Mouse (Mus musculus) kidney, postnatal 0 days (tissue): ENCODE results near the gene Itga9. TPM values are rescaled to one million over a fixed set of nuclear protein-coding genes. Genes with fewer than 3 reads are reported as not detected.
A peak's percentile ranks its signal among the peaks of the same experiment; 100 is the strongest.

Experiments
- ATAC-seq: fragments of 200-750 bp; cut with Nextera tagmentation; replicated peaks from 2 replicates; pipeline ENCODE4 v1.8.0; 2017; ENCODE audit warnings: low read depth, moderate number of reproducible peaks, moderate TSS enrichment, moderate library complexity; ENCODE audit not compliant: low FRiP score
- DNase-seq: peaks from one replicate; pipeline ENCODE4 v3.0.0-alpha.2; 2016; ENCODE audit warnings: low spot score
- H3K27ac ChIP-seq: fragments of 300-500 bp; sonication (generic); 2 replicates; pipeline ENCODE4 v1.5.1; 2014; ENCODE audit warnings: mild to moderate bottlenecking
- H3K27me3 ChIP-seq: fragments of 300-500 bp; sonication (generic); 2 replicates; pipeline ENCODE4 v1.6.1; 2014; ENCODE audit warnings: low read length, mixed read lengths; ENCODE audit not compliant: insufficient read depth
- H3K36me3 ChIP-seq: fragments of 300-500 bp; sonication (generic); 2 replicates; pipeline ENCODE4 v1.6.1; 2014; ENCODE audit warnings: low read length, mixed read lengths; ENCODE audit not compliant: insufficient read depth
- H3K4me1 ChIP-seq: fragments of 300-500 bp; sonication (generic); replicated peaks from 2 replicates; pipeline ENCODE4 v1.6.1; 2014; ENCODE audit warnings: antibody characterized with exemption, low read length, mixed read lengths; ENCODE audit not compliant: insufficient read depth
- H3K4me2 ChIP-seq: fragments of 300-500 bp; sonication (generic); 2 replicates; pipeline ENCODE4 v1.6.1; 2014; ENCODE audit warnings: mild to moderate bottlenecking, low read length, moderate library complexity, mixed read lengths
- H3K4me3 ChIP-seq: fragments of 300-500 bp; sonication (generic); replicated peaks from 2 replicates; pipeline ENCODE4 v1.5.1; 2014; ENCODE audit warnings: low read depth, low read length
- H3K9ac ChIP-seq: fragments of 300-500 bp; sonication (generic); 2 replicates; pipeline ENCODE4 v1.6.1; 2014; ENCODE audit warnings: low read depth, low read length
- H3K9me3 ChIP-seq: fragments of 300-500 bp; sonication (generic); replicated peaks from 2 replicates; pipeline ENCODE4 v1.6.1; 2016; ENCODE audit warnings: low read length, inconsistent platforms, mixed read lengths
- CTCF ChIP-seq: IDR thresholded peaks from 2 replicates; pipeline ENCODE4 v1.5.1; 2016; ENCODE audit warnings: antibody characterized with exemption, low read depth, mild to moderate bottlenecking, moderate library complexity
- WGBS: fragments of 180-500 bp; shearing (Covaris S2); extraction: QIAGEN DNeasy Blood & Tissue Kit; methylation state at CpG from one replicate; pipeline ENCODE4 v1.1.7; 2014; 5-methylcytosine and 5-hydroxymethylcytosine counted together
- polyA plus RNA-seq: library from polyadenylated mRNA; unstranded; fragments of >200 nt; fragmentation: Nextera tagmentation; extraction: Ambion mirVana; gene quantifications from 2 replicates; pipeline ENCODE4 v1.2.1, GENCODE M21; 2015

The Itga9 gene
- polyA plus RNA-seq, 1 experiment from 2014 or later = 23.2 TPM

- H3K9me3 ChIP-seq = no peaks in the 10 kb centered on the region
- ATAC-seq = no peak
- no peak overlapping the region for H3K27ac ChIP-seq
- no peak overlapping the region for H3K9ac ChIP-seq
- TF ChIP-seq CTCF = no peak
- H3K36me3 ChIP-seq = no peaks in the 10 kb centered on the region
- DNase-seq = no peak
- H3K4me1 ChIP-seq = no peaks in the 10 kb centered on the region
- H3K27me3 ChIP-seq = no peaks in the 10 kb centered on the region
- 84% methylated on average over 5 of the region's 5 CpGs for WGBS
- H3K4me2 ChIP-seq = no peak overlapping the region
- H3K4me3 ChIP-seq = no peak overlapping the region
These were observed 108.0 kb downstream of the Itga9 start for GRCm38 (mm10) chr9:118714536-118714935.

- no peak overlapping the region for H3K4me3 ChIP-seq
- 0 out of 2 replicates have a peak, but pooled peaks cover 3% of the 10 kb centered on the region for H3K36me3 ChIP-seq
- ATAC-seq = no peak
- H3K27me3 ChIP-seq = no peaks in the 10 kb centered on the region
- H3K27ac ChIP-seq = no peak overlapping the region; the same call in 1 of the 2 replicates
- TF ChIP-seq CTCF = peak; percentile 13; the same call in 1 of the 2 replicates
- H3K9ac ChIP-seq = no peak overlapping the region
- no peak overlapping the region for H3K4me2 ChIP-seq
- WGBS = 75% methylated on average over 9 of the region's 9 CpGs
- no peaks in the 10 kb centered on the region for H3K9me3 ChIP-seq
- no peaks in the 10 kb centered on the region for H3K4me1 ChIP-seq
- DNase-seq = no peak
These were observed 109.6 kb downstream of the Itga9 start for GRCm38 (mm10) chr9:118715971-118716628.

GRCm38 (mm10) chr9:118717436-118717835 lies 110.9 kb downstream of the Itga9 start:
- no peak overlapping the region for H3K9ac ChIP-seq
- peak; percentile 84 for DNase-seq
- no peaks in the 10 kb centered on the region for H3K9me3 ChIP-seq
- 37% methylated on average over 3 of the region's 3 CpGs for WGBS
- no peaks in the 10 kb centered on the region for H3K27me3 ChIP-seq
- H3K36me3 ChIP-seq = 0 out of 2 replicates have a peak, but pooled peaks cover 3% of the 10 kb centered on the region
- no peak overlapping the region for H3K27ac ChIP-seq
- no peaks in the 10 kb centered on the region for H3K4me1 ChIP-seq
- no peak for ATAC-seq
- H3K4me2 ChIP-seq = no peak overlapping the region
- TF ChIP-seq CTCF = no peak
- no peak overlapping the region for H3K4me3 ChIP-seq

- H3K4me3 ChIP-seq = no peak overlapping the region
- H3K9ac ChIP-seq = no peak overlapping the region
- DNase-seq (no peak), ATAC-seq (no peak)
- H3K4me1 ChIP-seq = no peaks in the 10 kb centered on the region
- no peaks in the 10 kb centered on the region for H3K9me3 ChIP-seq
- no peak for TF ChIP-seq CTCF
- H3K27ac ChIP-seq = no peak overlapping the region
- H3K36me3 ChIP-seq = 0 out of 2 replicates have a peak, but pooled peaks cover 3% of the 10 kb centered on the region
- H3K27me3 ChIP-seq = no peaks in the 10 kb centered on the region
- 87% methylated on average over 2 of the region's 2 CpGs for WGBS
- no peak overlapping the region for H3K4me2 ChIP-seq
These were observed 112.0 kb downstream of the Itga9 start for GRCm38 (mm10) chr9:118718511-118718910.

GRCm38 (mm10) chr9:118721056-118721455 lies 114.6 kb downstream of the Itga9 start:
- ATAC-seq (no peak), DNase-seq (no peak)
- Histone ChIP-seq H3K4me2 (no peak overlapping the region), H3K27ac (no peak overlapping the region), H3K9me3 (no peaks in the 10 kb centered on the region), H3K36me3 (0 out of 2 replicates have a peak, but pooled peaks cover 3% of the 10 kb centered on the region), H3K4me1 (no peaks in the 10 kb centered on the region), H3K4me3 (no peak overlapping the region), H3K9ac (no peak overlapping the region), H3K27me3 (no peaks in the 10 kb centered on the region)
- 95% methylated on average over 6 of the region's 6 CpGs for WGBS
- no peak for TF ChIP-seq CTCF

GRCm38 (mm10) chr9:118722789-118723325 lies 116.4 kb downstream of the Itga9 start:
- no peak for TF ChIP-seq CTCF
- Histone ChIP-seq H3K9me3 (no peaks in the 10 kb centered on the region), H3K4me1 (no peaks in the 10 kb centered on the region), H3K27ac (no peak overlapping the region), H3K4me2 (no peak overlapping the region), H3K36me3 (0 out of 2 replicates have a peak, but pooled peaks cover 3% of the 10 kb centered on the region), H3K9ac (no peak overlapping the region), H3K27me3 (no peaks in the 10 kb centered on the region), H3K4me3 (no peak overlapping the region)
- 84% methylated on average over 2 of the region's 2 CpGs for WGBS
- ATAC-seq (no peak), DNase-seq (no peak)
